Mouse (Mus musculus) cerebellum, adult 2 months (tissue): ENCODE measurements around the gene Dnajc13.

Experiments
- CTCF ChIP-seq: fragments of 200-500 bp; IDR thresholded peaks from 2 replicates; pipeline ENCODE4 v1.5.1; 2011; ENCODE audit warnings: low read depth, mild to moderate bottlenecking, control low read depth, low read length, moderate library complexity, borderline replicate concordance; ENCODE audit not compliant: insufficient read depth
- POLR2A ChIP-seq: fragments of 200-500 bp; IDR thresholded peaks from 2 replicates; pipeline ENCODE4 v1.6.1; 2011; ENCODE audit warnings: low read length, control low read depth, borderline replicate concordance; ENCODE audit not compliant: insufficient read depth

- TF ChIP-seq POLR2A: no peak
- no peak for TF ChIP-seq CTCF
Measured at GRCm38 (mm10) chr9:104130141-104130755, 132.5 kb downstream of the Dnajc13 start.
